Mouse (Mus musculus) lung, postnatal 14 days (tissue): Measurements from ENCODE around the gene B230217C12Rik.
"Not testable (repeated sequence)": the region's sequence is repeated elsewhere in the genome, so short reads cannot be mapped to it uniquely, and the experiment has no call there.

Experiments used
- DNase-seq: peaks from one replicate; pipeline ENCODE4 v3.0.0; 2021

The B230217C12Rik gene

GRCm38 (mm10) chr11:97826414-97826813 is 14.2 kb upstream of the B230217C12Rik start:
- DNase-seq, result no peak

GRCm38 (mm10) chr11:97827654-97828053 is 12.9 kb upstream of the B230217C12Rik start:
- DNase-seq, result no peak

- no peak for DNase-seq
Observed at GRCm38 (mm10) chr11:97829365-97829764, 11.2 kb upstream of the B230217C12Rik start.

GRCm38 (mm10) chr11:97829913-97830476 is 10.6 kb upstream of the B230217C12Rik start:
- DNase-seq, result no peak

DNA sequence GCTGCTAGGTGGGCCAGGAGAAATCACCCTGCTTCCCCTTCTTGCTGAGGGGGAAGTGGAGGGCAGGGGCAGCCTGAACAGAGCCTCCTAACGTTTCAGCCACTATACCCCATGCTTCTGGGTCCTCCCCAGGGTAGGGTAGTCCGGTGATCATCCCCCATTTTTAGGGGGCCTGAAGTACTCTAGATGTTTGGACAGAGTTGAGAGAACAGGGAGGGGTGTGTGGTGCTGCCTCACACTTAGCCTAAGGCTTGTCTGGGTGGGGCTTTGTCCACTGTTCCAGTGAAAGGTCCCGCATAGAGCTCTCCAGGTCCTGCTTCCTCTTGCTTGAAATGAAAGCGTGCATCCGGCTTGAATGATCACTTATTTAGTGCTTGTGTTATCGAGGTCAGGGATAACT is 10.1 kb upstream of the B230217C12Rik start:
- DNase-seq, result no peak

- no peak for DNase-seq
Observed at GRCm38 (mm10) chr11:97832001-97832400, 8.6 kb upstream of the B230217C12Rik start.

- DNase-seq, result no peak
Observed at GRCm38 (mm10) chr11:97833352-97833751, 7.2 kb upstream of the B230217C12Rik start.

GRCm38 (mm10) chr11:97836541-97836940 is 4.0 kb upstream of the B230217C12Rik start:
- DNase-seq, result no peak

GRCm38 (mm10) chr11:97837051-97837450 is 3.5 kb upstream of the B230217C12Rik start:
- not testable (repeated sequence) for DNase-seq

DNA sequence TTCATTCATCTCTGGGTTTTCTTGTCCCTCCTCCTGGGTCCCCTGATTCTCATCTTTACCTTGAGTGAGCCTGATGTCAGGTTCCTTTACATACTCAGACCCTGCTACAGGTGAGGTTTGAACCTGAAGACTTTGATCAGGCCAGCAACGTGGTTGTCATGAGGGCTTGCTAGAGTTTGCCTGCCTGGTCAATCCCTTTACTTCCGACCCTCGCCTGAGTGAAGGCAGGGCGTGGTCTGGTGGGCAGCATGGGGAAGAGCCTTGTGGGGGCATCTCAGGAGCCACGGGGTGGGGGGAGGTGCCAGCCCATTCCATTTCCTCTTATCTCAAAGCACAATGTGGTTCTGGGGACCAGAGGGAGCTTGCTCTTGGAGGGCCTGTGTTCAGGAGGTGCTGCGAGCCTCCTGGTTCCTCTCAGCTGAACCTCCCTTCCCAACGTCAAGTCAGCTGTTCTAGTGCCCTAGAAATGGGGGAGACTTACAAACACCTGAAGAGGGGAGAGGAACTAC is 2.9 kb upstream of the B230217C12Rik start:
- no peak for DNase-seq

- no peak for DNase-seq
Observed at GRCm38 (mm10) chr11:97838779-97839440, 1.7 kb upstream of the B230217C12Rik start.

GRCm38 (mm10) chr11:97839441-97840134 is 992 bp upstream of the B230217C12Rik start:
- no peak for DNase-seq

GRCm38 (mm10) chr11:97840135-97840490 is 467 bp upstream of the B230217C12Rik start:
- DNase-seq, result no peak

GRCm38 (mm10) chr11:97840991-97841661 is 546 bp downstream of the B230217C12Rik start:
- DNase-seq, result no peak

GRCm38 (mm10) chr11:97842001-97842400 is 1.4 kb downstream of the B230217C12Rik start:
- no peak for DNase-seq

DNA sequence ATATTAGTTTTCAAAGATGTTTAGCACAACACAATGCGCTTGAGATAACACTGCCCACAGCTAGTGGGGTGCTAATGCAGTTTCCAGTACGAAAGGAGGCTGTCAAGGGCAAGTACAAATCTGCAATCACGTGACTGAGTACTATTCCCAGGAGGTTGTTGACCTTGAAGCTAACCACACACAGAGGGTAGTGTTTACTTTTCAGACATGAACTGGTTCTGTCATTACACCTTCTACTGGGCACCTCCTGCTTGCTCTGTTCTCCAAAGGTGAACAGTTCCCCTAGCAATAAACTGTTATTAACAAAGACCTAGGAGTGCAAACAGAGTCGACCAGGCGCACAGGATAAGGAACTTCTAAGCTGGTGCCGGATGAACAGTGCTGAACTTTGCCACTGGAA is 9.8 kb downstream of the B230217C12Rik start:
- no peak for DNase-seq

GRCm38 (mm10) chr11:97851601-97852000 is 11.0 kb downstream of the B230217C12Rik start:
- DNase-seq, result no peak

DNA sequence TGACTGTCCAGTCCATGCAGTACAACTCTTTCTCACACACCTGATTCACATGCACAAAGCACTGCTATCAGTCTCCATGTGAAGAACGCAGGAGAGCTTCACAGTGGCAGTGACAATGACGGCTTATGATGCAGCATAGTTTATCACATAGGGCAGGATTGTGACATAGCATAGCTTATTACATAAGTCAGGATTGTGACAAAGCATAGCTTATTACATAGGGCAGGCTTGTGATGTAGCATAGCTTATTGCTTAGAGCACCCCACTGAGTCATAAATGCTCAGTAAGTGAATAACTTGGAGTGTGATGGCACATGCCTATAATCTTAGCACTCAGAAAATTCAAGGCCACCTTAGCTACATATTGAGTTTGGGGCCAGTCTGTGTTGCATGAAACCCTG is 14.9 kb downstream of the B230217C12Rik start:
- DNase-seq, result no peak

- DNase-seq, result no peak
Observed at GRCm38 (mm10) chr11:97862148-97862547, 21.6 kb downstream of the B230217C12Rik start.

DNA sequence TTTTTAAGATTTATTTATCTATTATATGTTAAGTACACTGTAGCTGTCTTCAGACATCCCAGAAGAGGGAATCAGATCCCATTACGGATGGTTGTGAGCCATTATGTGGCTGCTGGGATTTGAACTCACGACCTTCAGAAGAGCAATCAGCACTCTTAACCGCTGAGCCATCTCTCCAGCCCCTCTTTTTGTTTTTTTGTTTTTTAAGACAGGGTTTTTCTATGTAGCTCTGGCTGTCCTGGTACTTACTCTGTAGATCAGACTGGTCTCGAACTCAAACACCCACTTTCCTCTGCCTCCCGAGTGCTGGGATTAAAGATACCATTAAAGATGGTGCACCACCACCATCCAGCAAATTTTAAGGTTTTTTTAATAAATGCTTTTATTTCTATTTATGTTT is 24.8 kb downstream of the B230217C12Rik start:
- DNase-seq, result no peak

GRCm38 (mm10) chr11:97866091-97866888 is 25.7 kb downstream of the B230217C12Rik start:
- DNase-seq, result no peak

GRCm38 (mm10) chr11:97867591-97867990 is 27.0 kb downstream of the B230217C12Rik start:
- no peak for DNase-seq

GRCm38 (mm10) chr11:97872378-97872777 is 31.8 kb downstream of the B230217C12Rik start:
- DNase-seq, result not testable (repeated sequence)
